Mouse (Mus musculus): ENCODE measurements around the gene Tbc1d8.

- TF ChIP-seq CTCF (conservative IDR thresholded peaks at IDR 0.05 in 1 of 2, IDR thresholded peaks at IDR 0.05 in 1 of 2; ENCODE audit: low read depth in 2 of 2, low read length in 2 of 2) (no peak), CHD1 (IDR thresholded peaks at IDR 0.05; ENCODE audit: low read depth, low read length) (no peak), POLR2A (IDR thresholded peaks at IDR 0.05; ENCODE audit: low read depth, low read length) (no peak), ZNF384 (IDR thresholded peaks at IDR 0.05; ENCODE audit: low read depth, low read length) (no peak), NRF1 (IDR thresholded peaks at IDR 0.05; ENCODE audit: low read depth, low read length) (no peak), POLR2AphosphoS2 (IDR thresholded peaks at IDR 0.05; ENCODE audit: low read depth, low read length) (no peak), JUN (IDR thresholded peaks at IDR 0.05; ENCODE audit: insufficient read depth, low read depth, low read length) (no peak), RCOR1 (conservative IDR thresholded peaks at IDR 0.05; ENCODE audit: low read depth, low read length) (no peak), TCF12 (IDR thresholded peaks at IDR 0.05; ENCODE audit: low read depth, low read length) (no peak), EP300 (IDR thresholded peaks at IDR 0.05; ENCODE audit: low read length) (no peak), RAD21 (IDR thresholded peaks at IDR 0.05; ENCODE audit: low read depth, low read length) (no peak), TBP (conservative IDR thresholded peaks at IDR 0.05; ENCODE audit: low read depth, low read length) (no peak), JUND (conservative IDR thresholded peaks at IDR 0.05; ENCODE audit: low read depth, low read length) (no peak), MAZ (IDR thresholded peaks at IDR 0.05; ENCODE audit: low read depth, low read length) (no peak)
These were observed 21.0 kb upstream of the Tbc1d8 start for GRCm38 (mm10) chr1:39499485-39499941.

All from CH12.LX (cell line).